Mouse (Mus musculus) adrenal gland, postnatal 36 days (tissue): Measurements from ENCODE around the gene Nxf1. TPM values are rescaled to one million over a fixed set of nuclear protein-coding genes. Genes with fewer than 3 reads are reported as not detected.

Experiments
- DNase-seq, 2 experiments: peaks; one replicate each; pipeline ENCODE4 v3.0.0; 2021; ENCODE audit warnings: mixed read lengths in 1 of 2
- total RNA-seq, 2 experiments: library from RNA; stranded (reverse); gene quantifications; 2 replicates each; pipeline ENCODE4 v1.2.3; 2021

The Nxf1 gene
- total RNA-seq, 2 experiments from 2014 or later, result 94.7 to 144 TPM

DNA sequence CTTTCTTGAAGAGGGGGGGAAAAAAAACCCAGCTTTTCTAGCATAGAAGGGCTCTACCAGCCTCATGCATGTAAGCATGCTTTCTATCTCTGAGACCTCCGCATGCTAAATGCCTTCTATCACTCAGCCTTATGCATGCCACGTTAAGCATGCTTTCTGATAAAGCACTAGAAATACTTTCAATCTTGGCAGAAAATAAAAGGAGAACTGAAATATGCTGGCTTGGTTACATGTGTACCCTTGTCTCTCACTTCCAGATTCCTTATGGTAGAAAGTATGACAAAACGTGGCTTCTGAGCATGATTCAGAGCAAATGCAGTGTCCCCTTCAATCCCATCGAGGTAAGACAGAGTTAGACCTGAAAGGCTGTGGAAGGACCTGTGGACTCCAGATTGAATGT, 6.4 kb downstream of the Nxf1 start:
- DNase-seq, result no peak

DNA sequence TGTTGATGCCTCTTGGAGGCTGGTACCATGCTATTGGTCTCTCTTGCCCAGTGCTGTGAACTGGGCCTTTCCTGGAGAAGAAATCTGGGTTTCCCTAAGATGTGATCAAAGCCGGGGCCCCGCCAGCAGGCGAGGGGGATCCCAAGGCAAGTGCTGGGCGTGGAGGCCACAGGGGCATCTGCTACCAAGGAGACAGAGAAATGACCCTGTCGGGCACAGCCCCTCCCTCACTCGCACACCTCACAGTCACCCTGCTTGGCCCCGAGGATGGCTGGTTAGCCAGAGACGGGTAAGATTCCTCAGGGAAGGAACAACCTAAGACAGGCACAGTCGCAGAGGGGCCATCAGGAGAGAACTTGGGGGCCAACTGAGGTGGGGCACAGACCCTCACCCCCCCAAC, 8.7 kb downstream of the Nxf1 start:
- DNase-seq, result no peak

DNA sequence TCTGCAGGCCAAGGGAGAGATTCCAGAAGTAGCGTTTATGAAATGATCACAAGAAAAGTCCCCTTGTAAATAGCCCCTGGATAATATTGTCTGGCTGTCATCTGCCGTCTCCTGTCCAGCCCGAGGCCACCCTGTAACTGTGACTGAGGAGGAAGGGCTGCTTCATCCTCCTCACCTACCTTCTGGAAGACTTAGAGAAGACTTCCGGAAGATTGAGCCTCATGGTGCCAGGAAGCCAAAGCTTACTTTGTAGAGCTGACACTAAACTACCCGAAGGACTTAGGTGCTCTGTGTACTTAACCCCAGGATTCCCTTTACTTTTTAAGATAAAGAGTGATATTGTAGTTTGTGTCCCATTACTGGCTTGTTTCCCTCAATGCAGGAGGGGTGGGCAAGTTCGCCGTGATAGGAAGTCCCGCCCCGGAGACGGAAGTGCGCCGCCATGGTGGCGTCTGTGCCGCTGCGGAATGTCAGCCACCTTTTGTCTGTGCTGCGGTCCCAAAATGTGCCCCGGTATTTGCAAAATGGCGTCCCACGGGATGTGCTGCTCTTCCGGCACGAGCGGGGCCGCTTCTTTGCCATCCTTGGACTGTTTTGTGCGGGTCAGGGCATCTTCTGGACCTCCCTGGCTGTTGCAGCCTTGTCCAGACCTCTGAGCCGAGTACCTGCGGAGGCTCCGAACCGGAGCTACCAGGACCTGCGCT, 13.8 kb downstream of the Nxf1 start, which contains the start of gene Tmem223:
Gene Tmem223 (plus strand): TSS at position 430 of the 704 bp plus-strand sequence.
- peak; percentile 88 to 92 for DNase-seq

DNA sequence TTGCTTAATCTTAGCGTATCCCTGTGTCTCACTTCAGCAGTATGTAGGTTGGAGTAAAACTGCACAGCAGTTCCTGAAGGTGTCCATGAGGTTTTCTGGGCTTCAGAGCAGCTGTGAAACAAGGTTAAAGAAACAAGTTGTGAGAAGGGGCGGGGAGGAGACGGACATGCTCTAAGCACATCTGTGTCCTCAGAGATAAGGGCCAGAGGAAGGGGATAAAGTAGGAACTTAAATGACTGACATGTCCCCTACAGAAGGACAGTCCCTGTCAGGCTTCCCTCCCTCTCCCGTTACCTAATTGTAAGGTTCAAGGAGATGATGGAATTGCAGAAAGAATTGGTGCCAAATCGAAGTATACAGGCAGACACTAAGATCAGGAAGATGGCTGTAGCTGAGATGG, 16.1 kb downstream of the Nxf1 start:
- DNase-seq, result no peak

DNA sequence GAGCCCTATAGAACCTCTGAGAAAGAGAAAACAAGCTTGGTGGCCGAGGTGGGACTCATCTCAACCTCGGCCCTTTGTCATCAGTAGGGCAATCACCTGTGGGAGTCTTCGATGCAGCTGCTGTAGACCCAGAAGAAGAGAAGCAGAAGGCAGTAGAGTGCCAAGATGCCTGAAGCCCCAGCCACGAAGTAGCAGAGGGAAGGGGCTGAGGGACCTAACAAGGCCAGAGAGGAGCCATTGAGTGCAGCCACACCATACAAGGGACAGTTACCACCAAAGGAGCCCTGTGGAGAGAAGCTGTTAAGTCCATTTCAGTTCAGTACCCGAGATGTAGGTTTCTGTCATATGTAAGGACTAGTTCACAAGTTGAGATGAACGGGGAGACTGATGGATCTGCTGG, 16.5 kb downstream of the Nxf1 start:
- no peak for DNase-seq

DNA sequence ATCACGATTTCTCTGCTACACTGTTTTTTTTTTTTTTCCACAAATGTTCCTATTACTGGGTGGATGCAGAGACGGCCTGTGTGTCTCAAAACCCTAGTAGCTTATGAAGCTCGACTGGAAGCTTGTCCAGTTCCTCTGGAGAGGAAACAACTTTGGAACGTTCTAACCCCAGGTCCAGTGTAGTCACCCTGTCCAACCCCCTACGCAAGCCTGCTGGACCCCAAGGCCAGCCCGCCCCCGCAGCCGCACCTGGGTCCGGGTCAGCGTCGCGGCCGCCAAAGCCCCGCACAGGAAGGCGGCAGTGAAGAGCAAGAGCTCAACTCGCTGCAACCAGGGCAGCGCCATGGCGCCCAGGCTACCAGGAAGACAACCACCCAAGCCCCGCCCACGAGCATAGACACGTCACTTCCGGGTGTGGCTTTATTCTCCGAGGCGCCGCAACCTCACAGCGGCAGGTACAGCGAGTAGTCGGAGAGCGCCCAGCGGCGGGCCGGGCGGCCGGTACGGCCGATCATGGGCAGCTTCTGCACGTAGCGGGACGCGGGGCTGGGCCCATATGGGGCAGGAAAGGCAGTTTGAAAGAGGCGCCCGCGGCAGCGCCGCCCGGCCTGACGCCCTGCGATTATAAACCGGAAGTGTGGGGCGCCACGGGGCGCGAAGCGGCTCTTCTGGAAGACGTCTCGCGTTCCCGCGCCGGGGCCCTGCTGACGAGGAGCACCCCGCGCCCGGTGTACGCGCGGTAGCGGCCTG, 17.4 kb downstream of the Nxf1 start, which contains the start of gene Tmem179b:
Gene Tmem179b (minus strand): TSS at position 382 of the 750 bp plus-strand sequence.
- DNase-seq, result peak; percentile 97

DNA sequence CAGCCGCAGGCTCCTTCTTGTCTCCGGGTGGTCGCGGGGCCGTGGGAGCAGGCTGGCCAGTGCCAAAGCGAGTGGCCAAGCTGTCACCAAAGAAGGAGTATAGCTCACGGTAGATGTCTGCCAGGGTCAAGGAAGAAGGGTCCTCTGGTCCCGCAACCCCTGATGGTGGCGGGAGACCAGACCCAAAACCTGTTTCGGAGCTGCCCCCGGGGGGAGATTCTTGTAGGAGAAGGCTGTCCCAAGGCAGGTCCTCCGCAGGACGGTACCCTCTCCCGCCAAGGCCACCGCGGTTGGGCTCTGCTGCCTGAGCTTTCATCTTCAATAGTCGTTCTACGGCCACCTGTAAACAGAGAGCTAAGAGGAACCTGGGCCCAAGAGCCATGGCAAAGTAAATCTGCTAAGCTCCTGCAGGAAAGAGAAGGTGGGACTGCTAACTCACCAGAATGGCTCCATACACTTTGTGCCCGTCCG, 18.1 kb downstream of the Nxf1 start:
- peak; percentile 48 to 64 for DNase-seq

DNA sequence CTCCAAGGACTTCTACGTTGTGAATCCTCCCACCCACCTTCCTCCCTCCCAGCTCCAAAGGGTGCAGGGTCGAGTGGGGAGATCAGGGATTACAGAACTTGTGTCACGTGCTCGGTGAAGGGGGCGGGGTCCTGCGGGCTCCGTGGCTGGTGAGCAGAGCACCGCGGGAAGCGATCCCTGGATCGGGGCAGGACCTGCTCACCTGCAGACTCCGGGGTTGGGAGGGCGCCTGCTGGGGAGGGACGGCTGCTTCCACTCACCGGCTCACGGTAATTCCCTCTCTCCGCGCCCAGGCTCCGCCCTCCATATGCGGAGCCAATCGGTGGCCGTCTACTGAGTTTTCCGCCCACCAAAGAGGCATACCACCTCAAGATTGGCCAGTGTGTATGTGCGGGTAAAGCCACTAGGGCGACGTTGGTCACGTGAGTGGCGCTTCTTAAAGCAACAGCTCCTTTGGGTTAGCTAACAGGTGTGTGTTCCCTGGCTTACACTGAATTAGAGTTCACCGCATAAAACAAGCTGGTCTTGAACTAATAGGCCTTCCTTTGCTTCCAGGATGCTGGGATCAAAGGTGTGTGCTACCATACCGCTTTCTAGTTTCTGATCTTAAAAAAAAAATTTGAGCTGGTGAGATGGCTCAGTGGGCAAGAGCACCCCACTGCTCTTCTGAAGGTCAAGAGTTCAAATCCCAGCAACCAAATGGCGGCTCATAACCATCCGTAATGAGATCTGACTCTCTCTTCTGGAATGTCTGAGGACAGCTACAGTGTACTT, 29.3 kb downstream of the Nxf1 start, which contains the start of gene Taf6l:
Gene Taf6l (minus strand): TSS at position 410 of the 774 bp plus-strand sequence.
- peak; percentile 92 to 93 for DNase-seq

DNA sequence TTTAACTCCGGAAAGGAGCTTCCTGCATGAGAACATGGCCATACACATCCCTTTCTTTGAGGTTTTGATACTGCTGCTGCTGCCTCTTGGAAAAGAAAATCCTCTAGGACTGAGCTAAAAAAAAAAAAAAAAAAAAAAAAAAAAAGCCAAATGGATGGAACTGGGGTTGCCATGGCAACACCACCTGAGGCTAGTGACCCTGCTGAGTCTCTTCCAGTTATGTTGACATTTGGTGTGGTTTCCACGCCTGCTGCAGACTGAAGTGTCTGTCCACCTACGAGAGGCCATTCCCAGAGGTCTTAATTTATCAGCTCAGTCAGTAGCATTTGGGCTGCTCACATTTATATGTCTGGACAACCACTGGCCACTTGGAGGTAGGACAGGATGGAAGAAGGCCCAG, 31.6 kb downstream of the Nxf1 start:
- no peak for DNase-seq

DNA sequence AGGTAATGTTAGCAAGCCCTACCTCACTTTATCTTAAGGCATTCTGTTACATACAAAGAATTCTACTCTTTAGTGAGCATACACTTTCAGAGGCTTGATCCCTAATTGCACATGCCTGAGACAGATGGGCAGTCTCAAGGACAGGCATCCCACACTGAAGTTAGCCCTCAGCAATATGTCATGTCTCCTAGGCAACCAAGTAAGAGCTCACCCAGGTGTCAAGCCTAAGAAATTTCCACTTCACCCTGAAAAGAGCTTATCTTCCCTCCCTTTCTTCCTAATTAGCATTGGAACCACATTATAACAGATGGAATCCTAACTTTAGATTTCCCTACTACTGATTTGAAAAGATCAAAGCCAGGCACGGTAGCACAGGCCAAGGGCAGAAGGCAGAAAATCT, 32.3 kb downstream of the Nxf1 start:
- DNase-seq, result no peak

DNA sequence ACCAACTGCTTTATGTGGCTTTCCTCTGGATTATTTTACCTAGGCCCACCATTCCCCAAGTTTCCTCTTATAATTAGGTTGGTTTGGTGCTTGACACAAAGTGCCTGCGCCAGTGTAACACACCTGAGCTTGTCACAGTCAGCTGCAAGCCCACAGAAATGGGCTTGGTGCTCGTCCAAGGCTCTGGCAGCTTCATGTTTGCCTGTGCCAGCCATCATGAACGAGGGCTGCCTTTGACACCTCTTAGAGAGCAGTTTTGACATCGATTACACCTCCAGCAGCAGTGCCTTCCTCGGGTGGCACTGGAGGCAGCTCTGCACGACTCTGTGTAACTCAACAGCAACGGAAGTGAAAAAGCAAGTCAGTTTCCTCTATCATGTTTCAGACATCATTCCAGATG, 33.3 kb downstream of the Nxf1 start:
- DNase-seq, result no peak

DNA sequence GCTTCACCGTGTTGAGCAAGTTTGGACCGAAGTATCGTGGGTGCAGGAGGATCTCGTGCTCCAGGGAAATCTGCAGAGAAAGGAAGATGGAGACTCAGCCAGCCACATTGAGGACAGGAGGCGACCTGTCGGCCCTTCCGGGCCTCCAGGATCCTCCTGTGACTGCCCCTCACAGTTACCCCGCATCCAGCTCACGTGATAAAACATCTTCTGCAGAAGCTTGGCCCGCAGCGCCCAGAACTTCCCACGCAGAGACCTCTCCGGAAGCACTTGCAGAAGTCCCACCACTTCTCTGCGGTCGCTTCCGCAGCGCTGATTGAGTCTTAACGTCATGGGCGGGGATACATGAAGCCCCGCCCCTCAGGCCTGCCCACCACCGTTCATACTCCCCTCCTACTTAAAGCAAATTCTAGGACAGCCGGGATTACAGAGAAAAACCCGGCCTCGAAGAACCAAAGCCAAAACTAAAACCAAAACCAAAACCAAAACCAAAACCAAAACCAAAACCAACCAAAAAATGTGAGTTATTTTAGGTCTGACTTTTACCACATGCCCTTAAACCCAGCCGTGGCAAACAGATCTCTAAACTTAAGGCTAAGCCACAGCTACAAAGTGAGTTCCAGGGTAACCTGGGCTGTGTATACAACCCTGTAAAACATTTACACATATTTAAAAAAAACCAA, 41.5 kb downstream of the Nxf1 start, which contains the start of gene Polr2g:
Gene Polr2g (minus strand): TSS at position 314 of the 683 bp plus-strand sequence.
- peak; percentile 91 to 94 for DNase-seq

DNA sequence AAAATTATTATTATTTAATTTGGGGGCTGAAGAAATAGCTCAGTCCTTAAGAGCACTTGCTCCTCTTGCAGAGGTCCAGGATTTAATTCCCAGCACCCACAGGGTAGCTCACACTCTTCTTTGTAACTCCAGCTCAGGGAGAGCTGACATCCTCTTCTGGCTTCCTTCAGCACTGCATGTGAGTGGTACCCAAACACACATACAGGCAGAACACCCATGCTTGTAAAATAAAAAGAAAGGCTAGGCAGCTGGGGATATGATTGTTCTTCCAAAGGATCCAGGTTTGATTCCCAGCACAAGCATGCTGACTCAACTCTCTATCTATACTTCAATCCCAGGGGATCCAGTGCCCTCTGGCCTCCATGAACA, 42.1 kb downstream of the Nxf1 start:
- DNase-seq, result no peak

DNA sequence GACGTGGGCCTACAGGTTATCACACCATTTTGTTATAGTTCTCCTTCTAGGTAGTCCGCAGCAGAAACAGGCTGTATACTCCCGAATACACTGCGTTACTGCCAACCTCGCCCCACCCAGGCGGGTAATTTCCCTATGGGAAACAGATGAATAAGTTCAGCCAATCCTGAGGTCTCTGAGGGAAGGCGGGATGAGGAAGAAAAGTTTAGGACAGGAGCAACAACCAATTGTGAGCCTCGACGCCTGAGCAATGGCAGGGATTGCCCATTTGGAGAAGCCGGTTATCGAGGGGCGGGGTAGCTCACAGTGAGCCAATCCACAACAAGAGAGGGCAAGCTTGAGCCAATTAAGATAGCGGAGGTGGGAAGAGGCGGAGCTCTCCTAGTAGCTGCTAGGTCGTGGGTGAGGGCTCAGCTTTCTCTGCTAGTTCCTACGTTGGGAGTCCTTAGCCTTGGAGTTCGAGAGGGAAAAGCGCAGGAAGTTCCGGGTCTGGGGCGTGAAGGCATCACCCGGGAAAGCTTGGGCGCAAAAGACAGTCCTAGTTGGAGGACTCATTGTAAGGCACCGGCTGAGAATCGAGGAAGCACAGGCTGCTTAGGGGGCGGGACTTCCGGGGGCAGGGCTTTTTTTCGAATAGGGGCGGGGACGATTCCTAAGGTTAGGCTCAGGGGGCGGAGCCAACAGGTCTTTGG, 45.4 kb downstream of the Nxf1 start, which contains the start of gene Zbtb3:
Gene Zbtb3 (plus strand): TSS at position 426 of the 692 bp plus-strand sequence.
- peak; percentile 94 to 95 for DNase-seq

DNA sequence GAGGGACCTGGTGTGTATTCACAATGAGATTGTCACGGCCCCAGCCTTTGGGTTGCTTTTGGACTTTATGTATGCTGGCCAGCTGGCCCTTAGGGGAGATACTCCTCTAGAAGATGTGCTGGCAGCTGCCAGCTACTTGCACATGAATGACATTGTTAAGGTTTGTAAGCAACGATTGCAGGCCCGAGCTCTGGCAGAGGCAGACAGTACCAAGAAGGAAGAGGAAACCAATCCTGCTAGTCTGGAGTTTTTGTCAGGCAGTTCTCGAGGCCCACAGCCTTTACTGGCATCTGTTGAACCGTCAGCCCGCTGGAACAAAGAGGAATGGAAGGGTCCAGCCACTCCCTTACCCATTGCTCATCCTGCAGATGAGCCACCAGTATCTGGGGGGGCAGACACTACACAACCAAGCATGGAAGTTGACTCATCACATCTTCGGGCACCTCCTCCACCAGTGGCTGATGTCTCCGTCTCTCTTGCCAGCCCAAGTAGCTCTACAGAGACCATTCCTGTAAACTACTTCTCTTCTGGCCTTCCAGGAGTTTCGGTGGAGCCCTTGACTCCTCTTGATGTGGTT, 46.4 kb downstream of the Nxf1 start:
- no peak for DNase-seq

DNA sequence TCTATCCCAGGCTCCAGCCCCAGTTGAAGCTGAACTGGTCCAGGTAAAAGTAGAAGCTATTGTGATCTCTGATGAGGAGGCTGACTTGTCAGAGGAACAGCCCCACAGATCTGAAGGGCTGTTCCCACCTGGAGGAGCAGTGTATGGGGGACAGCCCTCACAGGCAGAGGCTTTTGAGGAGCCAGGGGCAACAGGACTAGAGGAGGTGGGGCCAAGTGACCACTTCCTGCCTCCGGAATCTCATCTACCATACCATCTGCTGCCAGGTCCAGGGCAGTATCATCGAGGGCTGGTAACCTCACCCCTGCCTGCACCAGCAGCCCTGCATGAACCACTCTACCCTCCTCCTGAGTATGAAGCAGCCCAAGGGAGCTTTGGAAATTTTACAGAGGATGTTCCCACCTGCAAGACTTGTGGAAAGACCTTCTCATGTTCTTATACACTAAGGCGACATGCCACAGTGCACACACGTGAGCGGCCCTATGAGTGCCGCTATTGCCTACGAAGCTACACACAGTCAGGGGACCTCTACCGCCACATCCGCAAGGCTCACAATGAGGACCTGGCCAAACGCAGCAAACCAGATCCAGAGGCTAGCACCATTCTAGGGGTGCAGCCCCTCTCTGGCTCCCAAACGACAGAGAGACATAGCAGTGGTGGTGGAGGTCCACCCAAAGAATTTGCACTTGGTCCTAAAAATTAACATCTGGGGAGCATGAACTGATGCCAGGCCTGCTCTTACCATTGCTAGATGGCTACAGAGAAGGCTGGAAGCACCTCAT, 47.2 kb downstream of the Nxf1 start:
- no peak for DNase-seq

DNA sequence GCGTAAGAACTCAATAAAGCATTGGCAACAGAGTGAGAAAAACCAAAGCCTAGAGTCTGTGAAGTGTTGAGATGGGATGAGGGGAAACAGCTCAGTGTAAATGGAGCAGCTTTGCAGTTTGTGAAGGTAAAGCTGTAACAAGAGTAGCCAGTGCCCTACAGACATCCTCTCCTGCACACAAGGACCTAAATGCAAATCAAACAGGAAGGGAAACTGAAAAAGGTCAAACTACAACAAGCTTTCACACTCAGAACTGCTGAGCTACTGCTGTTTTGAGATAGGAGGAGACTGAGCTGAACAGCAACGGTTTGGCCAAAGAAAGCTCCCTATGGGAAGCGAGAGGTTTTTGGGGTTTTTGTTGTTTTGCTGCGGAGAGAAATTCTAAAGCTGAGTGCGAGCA, 49.9 kb downstream of the Nxf1 start:
- DNase-seq, result no peak

DNA sequence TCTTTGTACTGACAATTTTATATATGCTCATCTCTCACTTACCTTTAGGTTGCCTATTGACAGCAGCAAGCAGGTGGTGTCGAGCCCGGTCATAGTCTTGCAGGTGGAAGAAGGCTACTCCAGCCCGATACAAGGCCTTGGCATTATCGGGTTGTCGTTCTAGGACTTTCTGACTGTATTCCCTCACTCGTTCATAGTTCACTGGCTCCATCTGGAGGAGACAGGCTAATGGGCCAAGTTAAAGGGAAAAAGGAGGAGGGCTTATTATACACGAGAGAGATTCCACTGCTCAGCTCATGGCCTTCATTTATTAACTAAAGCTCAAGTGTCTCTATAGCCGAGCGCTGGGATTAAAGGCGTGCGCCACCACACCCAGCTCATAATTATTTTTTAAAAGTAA, 58.9 kb downstream of the Nxf1 start:
- DNase-seq, result peak in 1 of 2 experiments; percentile 35

DNA sequence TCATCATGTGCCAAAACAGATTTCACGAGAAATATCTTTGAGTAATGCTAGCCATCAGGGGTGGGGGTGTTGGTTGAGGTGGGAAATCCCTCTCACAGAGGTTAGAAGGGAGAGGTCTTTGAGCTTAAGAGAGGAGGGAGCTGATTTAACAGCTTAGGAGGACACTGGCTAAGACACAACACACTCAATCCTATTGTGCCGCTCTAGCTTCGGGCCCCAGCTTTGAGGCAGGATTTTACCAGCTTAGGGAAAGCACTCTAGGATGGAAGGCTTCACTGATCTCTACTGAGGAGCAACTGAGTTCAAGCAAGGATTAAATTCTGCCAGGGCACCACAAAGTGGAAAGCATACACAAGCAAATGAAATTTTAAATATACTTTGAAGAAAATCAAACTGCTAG, 60.1 kb downstream of the Nxf1 start:
- no peak for DNase-seq

DNA sequence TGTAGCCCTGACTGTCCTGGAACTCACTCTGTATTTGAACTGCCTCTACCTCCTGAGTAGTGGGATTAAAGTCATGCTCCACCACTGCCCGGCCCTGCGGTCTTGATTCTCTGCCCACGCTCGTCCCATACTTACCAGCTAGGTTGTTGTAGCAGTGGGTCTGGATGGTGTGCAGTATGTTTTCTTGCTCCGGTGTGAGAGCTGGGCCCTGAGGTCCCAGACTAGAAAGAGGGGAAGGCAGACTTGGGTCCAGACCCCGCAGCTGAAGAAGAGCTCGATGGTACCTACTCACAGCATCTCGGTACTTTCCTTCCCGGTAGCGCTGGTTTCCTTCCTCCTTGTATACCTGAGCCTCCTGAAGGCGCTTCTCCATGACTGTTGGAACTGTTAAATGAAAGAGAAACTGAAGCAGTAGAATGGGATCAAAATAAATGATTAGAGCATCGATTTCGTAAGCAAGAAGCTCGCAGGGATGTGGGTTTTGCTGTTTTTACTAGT, 61.5 kb downstream of the Nxf1 start:
- no peak for DNase-seq
